Mouse (Mus musculus) liver (tissue): ENCODE results near the gene Ppp2r5d.

ENCODE experiments used
- DNase-seq: peaks from one replicate; pipeline ENCODE4 v3.0.0-alpha.2; 2020; ENCODE audit warnings: mixed read lengths

Gene Ppp2r5d

GRCm38 (mm10) chr17:46644152-46644805 is 60.6 kb downstream of the Ppp2r5d start:
- DNase-seq: no peak

- no peak for DNase-seq
Measured at GRCm38 (mm10) chr17:46642060-46642459, 62.9 kb downstream of the Ppp2r5d start.

GRCm38 (mm10) chr17:46639929-46640328 is 65.0 kb downstream of the Ppp2r5d start:
- no peak for DNase-seq

- DNase-seq: no peak
Measured at GRCm38 (mm10) chr17:46636831-46637523, 67.9 kb downstream of the Ppp2r5d start.
